Mouse (Mus musculus): Measurements from ENCODE around the gene 1500011B03Rik. TPM values are rescaled to one million over a fixed set of nuclear protein-coding genes. Genes with fewer than 3 reads are reported as not detected.
"Not testable (repeated sequence)": the region's sequence is repeated elsewhere in the genome, so short reads cannot be mapped to it uniquely, and the experiment has no call there.

Gene 1500011B03Rik
- polyA plus RNA-seq, 1 experiment from 2014 or later, result 70.3 TPM

DNA sequence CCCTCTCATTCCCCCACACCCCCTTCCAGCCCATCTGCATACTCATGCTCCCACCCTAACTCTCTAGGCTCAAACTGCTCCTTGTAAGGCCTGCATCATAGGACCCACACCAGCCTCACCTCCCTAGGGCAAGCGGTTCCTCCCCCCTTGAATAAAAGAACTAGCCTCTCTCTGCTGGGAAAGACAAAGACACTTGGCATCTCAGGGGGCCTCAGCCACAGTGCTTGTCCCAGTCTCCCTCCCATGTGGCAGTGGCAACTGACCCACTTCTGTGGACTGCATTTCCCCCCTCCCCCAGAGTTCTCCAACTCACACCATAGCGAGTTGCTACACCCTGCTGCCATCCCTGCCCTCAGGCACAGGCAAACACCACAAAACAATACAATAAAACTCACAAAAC, 21.1 kb upstream of the 1500011B03Rik start:
- H3K4me3 ChIP-seq (ENCODE audit: low read depth, low read length); H3K9me3 ChIP-seq (ENCODE audit: control insufficient read depth, low read length); H3K9ac ChIP-seq (ENCODE audit: low read depth, low read length); H3K27ac ChIP-seq (ENCODE audit: low read depth, low read length); H3K4me2 ChIP-seq; H3K27me3 ChIP-seq (replicated peaks; ENCODE audit: control insufficient read depth, insufficient read depth, low read length); DNase-seq (ENCODE audit: low spot score); H3K36me3 ChIP-seq (ENCODE audit: control insufficient read depth, insufficient read depth, low read length); H3K4me1 ChIP-seq (replicated peaks; ENCODE audit: control insufficient read depth, insufficient read depth, low read length); ATAC-seq (replicated peaks; ENCODE audit: low FRiP score): not testable (repeated sequence)
- 66% methylated on average over 2 of the region's 2 CpGs for WGBS

GRCm38 (mm10) chr5:114842674-114843073, 19.4 kb upstream of the 1500011B03Rik start:
- Histone ChIP-seq H3K9ac (ENCODE audit: low read depth, low read length) (no peak overlapping the region), H3K27ac (ENCODE audit: low read depth, low read length) (no peak overlapping the region), H3K4me3 (ENCODE audit: low read depth, low read length) (no peak overlapping the region), H3K36me3 (ENCODE audit: control insufficient read depth, insufficient read depth, low read length) (no peaks in the 10 kb centered on the region), H3K4me2 (no peak overlapping the region), H3K9me3 (ENCODE audit: control insufficient read depth, low read length) (no peaks in the 10 kb centered on the region), H3K27me3 (replicated peaks; ENCODE audit: control insufficient read depth, insufficient read depth, low read length) (no peaks in the 10 kb centered on the region; the same call in 1 of the 2 replicates), H3K4me1 (replicated peaks; ENCODE audit: control insufficient read depth, insufficient read depth, low read length) (no peaks in the 10 kb centered on the region)
- DNase-seq (ENCODE audit: low spot score) (no peak), ATAC-seq (replicated peaks; ENCODE audit: low FRiP score) (no peak)
- 65% methylated on average over 5 of the region's 5 CpGs for WGBS

DNA sequence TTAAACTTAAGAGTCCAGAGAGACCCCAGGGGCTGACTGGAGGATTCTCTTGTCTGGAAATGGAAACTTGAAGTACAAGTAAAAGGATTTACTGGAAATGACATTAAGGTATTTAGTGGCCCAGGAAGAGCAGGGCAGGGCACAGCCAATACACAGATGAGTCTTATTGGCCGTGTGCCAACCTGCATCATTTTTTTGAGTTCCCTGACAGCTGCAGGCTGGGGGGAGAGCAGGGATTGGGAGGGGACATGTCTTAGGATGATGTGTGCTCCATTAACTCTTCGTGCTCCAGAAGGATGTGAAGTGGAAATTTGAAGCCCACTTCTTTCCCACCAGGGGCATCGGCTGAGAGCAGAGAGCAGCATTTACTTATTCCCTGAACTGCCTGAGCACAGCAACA, 18.9 kb upstream of the 1500011B03Rik start:
- DNase-seq (ENCODE audit: low spot score); H3K27me3 ChIP-seq (replicated peaks; ENCODE audit: control insufficient read depth, insufficient read depth, low read length); H3K4me1 ChIP-seq (replicated peaks; ENCODE audit: control insufficient read depth, insufficient read depth, low read length); H3K27ac ChIP-seq (ENCODE audit: low read depth, low read length); ATAC-seq (replicated peaks; ENCODE audit: low FRiP score); H3K9ac ChIP-seq (ENCODE audit: low read depth, low read length); H3K36me3 ChIP-seq (ENCODE audit: control insufficient read depth, insufficient read depth, low read length); H3K9me3 ChIP-seq (ENCODE audit: control insufficient read depth, low read length); H3K4me2 ChIP-seq; H3K4me3 ChIP-seq (ENCODE audit: low read depth, low read length): not testable (repeated sequence)
- WGBS, result 44% methylated on average over 3 of the region's 3 CpGs

- not testable (repeated sequence) for H3K4me2 ChIP-seq; H3K4me1 ChIP-seq (replicated peaks; ENCODE audit: control insufficient read depth, insufficient read depth, low read length); DNase-seq (ENCODE audit: low spot score); H3K9ac ChIP-seq (ENCODE audit: low read depth, low read length); ATAC-seq (replicated peaks; ENCODE audit: low FRiP score); H3K27ac ChIP-seq (ENCODE audit: low read depth, low read length); H3K9me3 ChIP-seq (ENCODE audit: control insufficient read depth, low read length); H3K4me3 ChIP-seq (ENCODE audit: low read depth, low read length); H3K27me3 ChIP-seq (replicated peaks; ENCODE audit: control insufficient read depth, insufficient read depth, low read length); H3K36me3 ChIP-seq (ENCODE audit: control insufficient read depth, insufficient read depth, low read length)
- 66% methylated on average over 5 of the region's 5 CpGs for WGBS
These were observed 17.2 kb upstream of the 1500011B03Rik start for GRCm38 (mm10) chr5:114840481-114840880.

GRCm38 (mm10) chr5:114836886-114837285, 13.6 kb upstream of the 1500011B03Rik start:
- Histone ChIP-seq H3K4me1 (replicated peaks; ENCODE audit: control insufficient read depth, insufficient read depth, low read length) (no peaks in the 10 kb centered on the region), H3K4me2 (no peak overlapping the region), H3K9me3 (ENCODE audit: control insufficient read depth, low read length) (no peaks in the 10 kb centered on the region), H3K9ac (ENCODE audit: low read depth, low read length) (no peak overlapping the region), H3K36me3 (ENCODE audit: control insufficient read depth, insufficient read depth, low read length) (no peaks in the 10 kb centered on the region), H3K27me3 (replicated peaks; ENCODE audit: control insufficient read depth, insufficient read depth, low read length) (no peaks in the 10 kb centered on the region), H3K27ac (ENCODE audit: low read depth, low read length) (no peak overlapping the region), H3K4me3 (ENCODE audit: low read depth, low read length) (no peak overlapping the region)
- no peak for ATAC-seq (replicated peaks; ENCODE audit: low FRiP score)
- no peak for DNase-seq (ENCODE audit: low spot score)
- WGBS, result 58% methylated on average over 12 of the region's 12 CpGs

GRCm38 (mm10) chr5:114829740-114830139, 6.5 kb upstream of the 1500011B03Rik start:
- Histone ChIP-seq H3K36me3 (ENCODE audit: control insufficient read depth, insufficient read depth, low read length) (no peaks in the 10 kb centered on the region), H3K4me2 (no peak overlapping the region), H3K9ac (ENCODE audit: low read depth, low read length) (no peak overlapping the region; the same call in 1 of the 2 replicates), H3K27me3 (replicated peaks; ENCODE audit: control insufficient read depth, insufficient read depth, low read length) (no peaks in the 10 kb centered on the region), H3K4me3 (ENCODE audit: low read depth, low read length) (no peak overlapping the region), H3K4me1 (replicated peaks; ENCODE audit: control insufficient read depth, insufficient read depth, low read length) (0 out of 2 replicates have a peak, but pooled peaks cover 2% of the 10 kb centered on the region), H3K9me3 (ENCODE audit: control insufficient read depth, low read length) (no peaks in the 10 kb centered on the region), H3K27ac (ENCODE audit: low read depth, low read length) (no peak overlapping the region)
- DNase-seq (ENCODE audit: low spot score) (no peak), ATAC-seq (replicated peaks; ENCODE audit: low FRiP score) (no peak)
- WGBS, result 67% methylated on average over 3 of the region's 3 CpGs

DNA sequence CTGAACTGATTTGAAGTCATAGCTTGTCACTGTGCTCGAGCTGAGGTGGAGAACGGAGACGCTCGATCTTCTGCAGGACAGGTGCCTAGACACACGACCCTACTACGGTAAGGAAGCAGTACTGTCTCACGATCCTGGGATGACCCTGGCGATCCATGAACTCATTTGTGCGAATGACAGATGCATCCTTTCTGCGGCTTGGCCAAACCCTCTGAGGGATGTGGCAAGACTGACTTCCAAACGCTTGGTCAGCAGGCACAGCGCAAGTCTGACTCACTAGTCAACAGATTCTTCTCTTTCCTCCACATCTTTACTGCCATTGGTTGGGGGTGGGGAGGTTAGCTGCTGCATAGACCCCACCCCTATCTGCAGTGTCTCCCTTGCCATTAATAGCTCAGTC, 4.2 kb upstream of the 1500011B03Rik start:
- 75% methylated on average over 12 of the region's 12 CpGs for WGBS
- DNase-seq (ENCODE audit: low spot score) (no peak), ATAC-seq (replicated peaks; ENCODE audit: low FRiP score) (no peak)
- Histone ChIP-seq H3K36me3 (ENCODE audit: control insufficient read depth, insufficient read depth, low read length) (no peaks in the 10 kb centered on the region), H3K4me2 (no peak overlapping the region), H3K4me3 (ENCODE audit: low read depth, low read length) (no peak overlapping the region), H3K27me3 (replicated peaks; ENCODE audit: control insufficient read depth, insufficient read depth, low read length) (no peaks in the 10 kb centered on the region), H3K9ac (ENCODE audit: low read depth, low read length) (no peak overlapping the region), H3K9me3 (ENCODE audit: control insufficient read depth, low read length) (no peaks in the 10 kb centered on the region), H3K27ac (ENCODE audit: low read depth, low read length) (no peak overlapping the region), H3K4me1 (replicated peaks; ENCODE audit: control insufficient read depth, insufficient read depth, low read length) (0 out of 2 replicates have a peak, but pooled peaks cover 2% of the 10 kb centered on the region)

DNA sequence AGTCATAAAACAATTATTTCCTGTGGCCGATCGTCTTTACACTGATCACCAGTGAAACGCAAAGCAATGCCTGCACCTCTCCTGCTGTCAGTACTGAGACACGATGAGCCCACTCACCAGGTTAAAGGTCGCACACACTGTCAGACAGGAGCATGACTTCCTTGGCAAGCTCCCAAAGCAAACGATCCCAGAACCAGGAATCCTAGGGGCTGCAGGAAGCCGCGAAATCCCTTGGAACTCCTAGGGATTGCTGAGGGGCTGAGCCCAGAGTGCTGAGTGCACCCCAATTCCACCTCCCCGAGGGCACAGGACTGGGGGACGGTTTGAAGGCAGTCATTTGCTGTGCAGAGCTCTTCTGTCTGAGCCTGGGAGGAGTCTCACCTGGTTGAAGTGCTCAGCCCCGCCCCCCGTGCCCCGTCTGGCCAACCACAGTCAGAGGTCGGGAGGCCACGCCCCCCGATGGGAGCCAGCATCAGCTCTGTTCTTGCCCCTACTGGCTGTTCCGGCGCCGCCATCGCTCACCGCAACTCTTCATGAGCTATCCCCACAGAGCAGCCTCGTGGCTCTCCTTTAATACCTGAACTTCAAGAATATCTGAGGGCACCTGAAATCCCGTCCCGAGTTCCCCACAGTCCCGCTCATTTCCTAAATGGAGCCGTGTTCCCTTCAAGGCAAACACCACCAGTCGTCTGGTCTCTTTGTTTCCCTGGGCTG, 2.9 kb upstream of the 1500011B03Rik start:
- peak; percentile 92 for ATAC-seq (replicated peaks; ENCODE audit: low FRiP score)
- DNase-seq (ENCODE audit: low spot score), result peak; percentile 88
- peak overlapping the region; percentile 39; the same call in 1 of the 2 replicates for H3K27ac ChIP-seq (ENCODE audit: low read depth, low read length)

DNA sequence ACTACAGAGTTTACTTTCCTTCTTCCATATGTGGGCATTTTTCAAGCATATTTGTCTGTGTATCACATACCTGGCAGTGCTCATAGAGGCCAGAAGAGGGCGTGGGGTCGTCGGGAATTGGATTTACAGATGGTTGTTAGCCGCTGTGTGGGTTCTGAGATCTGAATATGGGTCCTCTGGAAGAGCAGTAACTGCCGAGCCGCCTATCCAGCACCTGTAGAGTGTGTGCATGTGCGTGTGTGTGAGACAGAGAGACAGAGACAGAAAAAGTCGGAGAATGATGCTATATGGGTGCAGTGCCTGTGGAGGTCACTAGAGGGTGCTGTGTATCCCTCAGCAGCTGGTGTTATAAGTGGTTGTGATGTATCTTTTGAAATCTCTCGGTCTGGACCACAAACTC, 929 bp upstream of the 1500011B03Rik start:
- DNase-seq (ENCODE audit: low spot score) (peak; percentile 62), ATAC-seq (replicated peaks; ENCODE audit: low FRiP score) (no peak)
- no peak overlapping the region for H3K9ac ChIP-seq (ENCODE audit: low read depth, low read length)
- peaks cover 8% of the 10 kb centered on the region; the same call in 1 of the 2 replicates for H3K9me3 ChIP-seq (ENCODE audit: control insufficient read depth, low read length)
- peak overlapping the region; percentile 73 for H3K4me2 ChIP-seq
- peak overlapping the region; percentile 28; the same call in 1 of the 2 replicates for H3K4me3 ChIP-seq (ENCODE audit: low read depth, low read length)
- peaks cover 4% of the 10 kb centered on the region; the same call in 1 of the 2 replicates for H3K36me3 ChIP-seq (ENCODE audit: control insufficient read depth, insufficient read depth, low read length)
- 9% methylated on average over 9 of the region's 9 CpGs for WGBS
- no peak overlapping the region for H3K27ac ChIP-seq (ENCODE audit: low read depth, low read length)
- no peaks in the 10 kb centered on the region for H3K4me1 ChIP-seq (replicated peaks; ENCODE audit: control insufficient read depth, insufficient read depth, low read length)
- H3K27me3 ChIP-seq (replicated peaks; ENCODE audit: control insufficient read depth, insufficient read depth, low read length), result no peaks in the 10 kb centered on the region

More for the DNA sequence above, 2.9 kb upstream of the 1500011B03Rik start:
- peaks cover 8% of the 10 kb centered on the region; the same call in 1 of the 2 replicates for H3K9me3 ChIP-seq (ENCODE audit: control insufficient read depth, low read length)
- H3K9ac ChIP-seq (ENCODE audit: low read depth, low read length), result peak overlapping the region; percentile 55
- peak overlapping the region; percentile 70 for H3K4me2 ChIP-seq
- peaks cover 4% of the 10 kb centered on the region; the same call in 1 of the 2 replicates for H3K36me3 ChIP-seq (ENCODE audit: control insufficient read depth, insufficient read depth, low read length)
- H3K4me3 ChIP-seq (ENCODE audit: low read depth, low read length), result peak overlapping the region; percentile 47
- 9% methylated on average over 27 of the region's 27 CpGs for WGBS
- H3K27me3 ChIP-seq (replicated peaks; ENCODE audit: control insufficient read depth, insufficient read depth, low read length), result no peaks in the 10 kb centered on the region
- H3K4me1 ChIP-seq (replicated peaks; ENCODE audit: control insufficient read depth, insufficient read depth, low read length), result 0 out of 2 replicates have a peak, but pooled peaks cover 2% of the 10 kb centered on the region

All from liver, embryonic 11.5 days (tissue).